Comparison of ENCODE assay signal across 11 mouse cellular contexts in genomic region chr6:140646892-140647291, GRCm38 (mm10). TPM values are rescaled to one million over a fixed set of nuclear protein-coding genes. Genes with fewer than 3 reads are reported as not detected.
DNase-seq lines count a peak whose midpoint lies in the region; ATAC-seq and TF ChIP-seq lines count a peak whose summit lies in the region.
"Had no signal": no experiment of that assay in that cellular context is flagged by ENCODE, and none has a peak within 500 bp of the region (broad histone marks: within the 10 kb centered on the region; RNA-seq: fewer than 3 reads in every experiment).

No protein-coding gene starts in this region.

- 65% methylated on average over 6 of the region's 6 CpGs for WGBS in heart, embryonic 11.5 days (ENCODE audit: insufficient replicate concordance)
- WGBS in lung, adult 2 months: 62% methylated on average over 6 of the region's 6 CpGs
- 78% methylated on average over 6 of the region's 6 CpGs for WGBS in liver, embryonic 12.5 days (ENCODE audit: insufficient replicate concordance)

- H3K27ac ChIP-seq in heart, embryonic 11.5 days (ENCODE audit: low read depth, low read length): no peak overlapping the region
- H3K27ac ChIP-seq in liver, embryonic 12.5 days: no peak overlapping the region

- no peak for TF ChIP-seq CTCF in lung, adult 2 months (IDR thresholded peaks at IDR 0.05; ENCODE audit: insufficient read depth, low read length)

- no peak overlapping the region for H3K9ac ChIP-seq in heart, embryonic 11.5 days (ENCODE audit: low read depth, low read length)
- no peak overlapping the region for H3K9ac ChIP-seq in liver, embryonic 12.5 days

- ATAC-seq in heart, embryonic 11.5 days (replicated peaks; ENCODE audit: insufficient number of reproducible peaks, low FRiP score, low TSS enrichment): no peak
- ATAC-seq in liver, embryonic 12.5 days: peak; percentile 51; the same call in 1 of the 2 replicates
- peak; percentile 42 for ATAC-seq in megakaryocyte progenitor cell, adult 5-6 weeks (replicated peaks; ENCODE audit: poor library complexity)

- peak; percentile 92 for DNase-seq in heart, adult 11 months
- DNase-seq in lung, adult 18-20 months: peak; percentile 28 to 62
- DNase-seq in lung, adult 2 months: no peak
- DNase-seq in T-cell, adult 2 months (ENCODE audit: low spot score): no peak
- no peak for DNase-seq in left cerebral cortex, adult 11 months (ENCODE audit: low spot score)
- DNase-seq: right cerebral cortex, postnatal 25 days; thymus, adult 2 months had no signal

- H3K27me3 ChIP-seq in heart, embryonic 11.5 days (ENCODE audit: control insufficient read depth, insufficient read depth, low read length): no peaks in the 10 kb centered on the region
- H3K27me3 ChIP-seq in liver, embryonic 12.5 days (replicated peaks): no peaks in the 10 kb centered on the region
- H3K27me3 ChIP-seq: megakaryocyte, embryonic 14.5 days had no signal

- no peak overlapping the region for H3K4me2 ChIP-seq in heart, embryonic 11.5 days
- no peak overlapping the region for H3K4me2 ChIP-seq in liver, embryonic 12.5 days

- H3K9me3 ChIP-seq in heart, embryonic 11.5 days (replicated peaks; ENCODE audit: control insufficient read depth, low read length): no peaks in the 10 kb centered on the region
- H3K9me3 ChIP-seq in liver, embryonic 12.5 days (replicated peaks): no peaks in the 10 kb centered on the region
- H3K9me3 ChIP-seq: megakaryocyte, embryonic 14.5 days had no signal

- H3K4me3 ChIP-seq in heart, embryonic 11.5 days (ENCODE audit: low read depth, low read length): no peak overlapping the region
- H3K4me3 ChIP-seq in lung, adult 2 months (replicated peaks; ENCODE audit: extremely low read depth, low read depth, low read length): no peak overlapping the region
- no peak overlapping the region for H3K4me3 ChIP-seq in liver, embryonic 12.5 days
- H3K4me3 ChIP-seq: megakaryocyte, embryonic 14.5 days had no signal

- H3K4me1 ChIP-seq in heart, embryonic 11.5 days (ENCODE audit: control insufficient read depth, insufficient read depth, low read length): no peaks in the 10 kb centered on the region
- H3K4me1 ChIP-seq in lung, adult 2 months (ENCODE audit: control insufficient read depth, insufficient read depth, low read length): no peaks in the 10 kb centered on the region
- H3K4me1 ChIP-seq in liver, embryonic 12.5 days: no peaks in the 10 kb centered on the region
- H3K4me1 ChIP-seq: megakaryocyte, embryonic 14.5 days had no signal

- H3K36me3 ChIP-seq in heart, embryonic 11.5 days (ENCODE audit: control insufficient read depth, insufficient read depth, low read length): peaks cover 10% of the 10 kb centered on the region
- H3K36me3 ChIP-seq in liver, embryonic 12.5 days: peaks cover 76% of the 10 kb centered on the region

- no peak for TF ChIP-seq POLR2A in lung, adult 2 months (IDR thresholded peaks at IDR 0.05; ENCODE audit: borderline replicate concordance, extremely low read depth, low read depth, low read length)

RNA-seq across cellular contexts. Expression of gene Aebp2, which starts 24.4 kb away (rescaled TPM):
- polyA plus RNA-seq in heart, embryonic 11.5 days (2014; fragmentation: Nextera tagmentation; extraction: Ambion mirVana): 8.3 and 12.4 TPM in 2 replicates
- polyA plus RNA-seq in lung, adult 2 months (2012; rRNA removed): 30.3 and 31.7 TPM in 2 replicates
- 6.1 and 6.5 TPM in 2 replicates for polyA plus RNA-seq in liver, embryonic 12.5 days (2016; fragmentation: Nextera tagmentation; extraction: Ambion mirVana)
- 37.5 and 41.9 TPM in 2 replicates for total RNA-seq in megakaryocyte progenitor cell, adult 5-6 weeks (2015)
- total RNA-seq in megakaryocyte progenitor cell, adult 5-6 weeks (2017): 54.6 and 57.5 TPM in 2 replicates

Comparison
In these comparisons a context has a peak if more than half of its experiments do, and no peak if none do; other contexts are left out.
1. DNase-seq: peak in heart, adult 11 months (single experiment) and lung, adult 18-20 months (2 of 2); none in lung, adult 2 months (single experiment), T-cell, adult 2 months (single experiment) and left cerebral cortex, adult 11 months (single experiment).